Mouse (Mus musculus) ES-Bruce4 (cell line): ENCODE measurements at regions not wholly inside any gene's neighbourhood (a gene's known extent, or its start where the extent isn't known, plus 50 kb on each side); places are given as distances from the start of the nearest gene placed in this dataset.

Experiments used
- CTCF ChIP-seq: IDR thresholded peaks from one replicate; pipeline ENCODE4 v1.8.1; 2011; ENCODE audit warnings: low read depth, low read length
- EP300 ChIP-seq: IDR thresholded peaks from 2 replicates; pipeline ENCODE4 v1.6.1; 2011; ENCODE audit warnings: low read depth, low read length; ENCODE audit not compliant: insufficient read depth
- POLR2A ChIP-seq: IDR thresholded peaks from one replicate; pipeline ENCODE4 v1.8.1; 2011; ENCODE audit warnings: low read length; ENCODE audit not compliant: insufficient read depth

- TF ChIP-seq CTCF (no peak), POLR2A (no peak), EP300 (no peak)
These were observed 157.5 kb upstream of the Brinp3 start for GRCm38 (mm10) chr1:146337049-146337448.
